Mouse (Mus musculus): ENCODE measurements around the gene Wdr19. TPM values are rescaled to one million over a fixed set of nuclear protein-coding genes. Genes with fewer than 3 reads are reported as not detected.
"Not testable (repeated sequence)": the region's sequence is repeated elsewhere in the genome, so short reads cannot be mapped to it uniquely, and the experiment has no call there.

Gene Wdr19
- polyA plus RNA-seq, 1 experiment from 2014 or later: 2.9 TPM

DNA sequence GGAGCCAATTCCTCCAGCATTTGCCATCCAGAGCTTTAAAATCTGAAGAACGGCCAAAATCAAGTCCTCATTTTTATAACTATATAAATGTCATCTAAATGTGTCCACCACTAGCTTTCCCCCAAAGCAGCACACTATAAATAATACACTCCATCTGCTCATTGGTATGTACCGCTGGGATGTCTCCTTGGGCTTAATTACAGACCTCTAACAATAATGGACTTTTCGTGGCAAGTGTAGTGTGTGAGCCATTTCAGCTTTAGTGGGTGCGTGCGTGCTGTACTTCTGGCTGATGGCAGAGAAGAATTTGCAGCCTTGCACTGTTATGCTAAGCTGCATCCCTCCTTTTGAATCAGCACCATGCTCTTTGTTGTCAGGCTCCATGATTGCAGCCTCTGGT is 7.9 kb upstream of the Wdr19 start:
- DNase-seq (ENCODE audit: low spot score): no peak

DNA sequence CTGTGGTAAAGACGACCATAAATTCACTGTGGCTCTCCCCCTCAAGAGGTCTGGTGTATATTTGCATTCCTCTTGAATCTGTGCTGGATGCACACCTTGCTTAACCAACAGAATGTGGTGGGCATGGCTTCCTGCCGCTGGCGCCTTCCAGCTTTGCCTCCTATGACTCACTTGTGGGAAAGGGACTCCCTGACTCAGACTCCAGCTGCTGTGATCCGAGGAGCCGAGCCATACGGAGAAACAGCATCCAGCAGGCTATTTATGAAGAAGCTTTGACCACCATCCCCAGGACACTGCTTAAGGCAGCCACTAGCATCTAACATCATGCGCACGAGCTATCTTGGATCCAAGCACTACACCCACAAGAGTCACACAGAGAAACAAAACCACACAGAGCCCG is 5.1 kb upstream of the Wdr19 start:
- no peak for DNase-seq (ENCODE audit: low spot score)

DNA sequence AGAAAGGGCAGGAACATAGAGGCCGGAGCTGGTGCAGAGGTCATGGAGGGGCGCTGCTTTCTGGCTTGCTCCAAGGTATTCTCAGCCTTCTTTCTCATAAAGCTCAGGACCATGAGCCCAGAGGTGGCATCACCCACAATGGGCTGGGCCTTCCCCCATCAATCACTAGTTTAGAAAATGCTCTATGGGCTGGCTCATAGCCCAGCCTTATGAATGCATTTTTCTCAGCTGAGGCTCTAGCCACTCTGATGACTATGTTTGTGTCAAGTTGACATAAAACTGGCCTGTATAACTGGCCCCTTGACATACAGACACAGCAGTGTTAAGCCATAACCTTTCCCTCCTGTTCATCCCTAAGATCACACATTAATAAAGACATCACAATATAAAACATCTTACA is 5.2 kb downstream of the Wdr19 start:
- DNase-seq (ENCODE audit: low spot score): no peak

DNA sequence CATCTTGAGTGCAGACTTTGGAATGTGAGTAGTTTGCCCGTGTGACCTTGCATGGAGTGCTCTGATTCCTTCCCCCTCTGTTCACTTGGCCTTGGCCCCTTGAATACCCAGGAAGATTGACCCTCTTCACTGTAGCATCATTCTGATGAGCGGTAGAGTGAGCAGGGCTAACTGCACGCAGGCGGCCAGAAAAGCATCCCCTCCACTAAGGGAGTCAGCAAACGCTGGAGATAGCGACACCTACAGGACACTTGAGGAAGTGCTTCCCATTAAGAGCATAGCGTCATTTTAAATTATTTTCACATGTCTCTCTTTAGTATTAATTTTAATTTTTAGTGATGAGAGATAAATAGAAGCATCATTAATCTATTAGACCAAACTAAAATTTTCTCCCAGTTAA is 13.8 kb downstream of the Wdr19 start:
- peak; percentile 35 for DNase-seq (ENCODE audit: low spot score)

DNA sequence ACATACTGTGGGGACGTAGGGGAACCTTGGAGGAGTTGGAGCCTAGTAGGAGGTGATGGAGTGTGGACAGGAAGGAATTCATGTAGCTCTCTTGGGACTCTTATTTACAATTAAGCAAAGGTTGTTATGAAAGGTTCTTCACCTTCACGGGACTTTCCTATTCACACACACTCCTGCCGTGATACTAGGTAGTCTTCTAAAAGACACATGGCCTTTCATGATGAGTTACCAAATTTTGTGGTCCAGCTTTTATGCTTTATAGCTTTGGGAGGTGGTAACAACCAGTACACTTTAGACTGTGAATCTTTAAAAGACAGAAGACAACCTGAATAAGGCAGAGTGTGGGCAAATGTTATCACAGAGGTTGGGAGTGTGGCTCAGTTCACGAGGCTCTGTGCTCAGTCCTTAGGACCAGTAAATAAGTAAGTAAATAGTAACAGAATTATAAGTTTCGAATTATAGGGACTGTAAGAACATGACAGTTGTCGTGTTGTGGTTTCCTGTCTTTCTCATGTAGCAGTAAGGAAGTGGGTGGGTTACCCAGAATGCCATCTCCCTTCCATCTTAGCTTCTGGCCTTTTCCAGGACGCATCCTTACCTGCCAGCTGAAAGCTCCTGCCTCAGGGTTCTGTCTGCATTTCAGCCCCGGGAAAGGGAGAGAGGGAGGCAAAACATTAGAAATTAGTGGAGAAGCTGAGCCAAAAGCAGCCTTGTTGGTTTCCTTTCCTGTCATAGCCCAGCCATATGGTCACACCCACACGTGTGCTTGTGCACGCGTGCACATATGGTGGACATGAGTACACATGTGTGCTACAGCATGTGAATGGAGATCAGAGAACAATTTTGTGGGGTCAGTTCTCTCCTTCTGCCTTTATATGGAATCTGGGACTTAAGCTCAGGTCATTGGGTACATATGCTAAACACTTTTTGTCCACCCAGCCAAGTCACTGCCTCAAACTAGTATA is 18.1 kb downstream of the Wdr19 start:
- DNase-seq (ENCODE audit: low spot score): peak; percentile 65

DNA sequence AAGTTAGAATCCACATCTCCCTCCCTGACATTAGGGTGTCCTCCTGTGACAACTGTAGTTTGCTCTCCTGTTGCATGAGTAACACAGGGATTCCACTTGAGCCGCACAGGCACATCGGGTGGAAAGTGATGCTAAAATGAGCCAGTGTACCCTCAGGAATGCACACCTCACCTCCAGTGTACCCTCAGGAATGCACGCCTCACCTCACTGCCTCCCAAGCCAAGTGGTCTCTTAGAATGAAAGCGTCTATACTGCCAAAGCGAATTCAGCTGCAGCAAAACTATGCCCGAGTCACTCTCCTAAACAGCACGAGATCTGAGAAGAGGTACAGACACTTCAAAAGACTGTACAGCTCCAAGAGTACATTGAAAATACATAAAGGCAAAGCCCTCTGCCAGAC is 21.5 kb downstream of the Wdr19 start:
- no peak for DNase-seq (ENCODE audit: low spot score)

DNA sequence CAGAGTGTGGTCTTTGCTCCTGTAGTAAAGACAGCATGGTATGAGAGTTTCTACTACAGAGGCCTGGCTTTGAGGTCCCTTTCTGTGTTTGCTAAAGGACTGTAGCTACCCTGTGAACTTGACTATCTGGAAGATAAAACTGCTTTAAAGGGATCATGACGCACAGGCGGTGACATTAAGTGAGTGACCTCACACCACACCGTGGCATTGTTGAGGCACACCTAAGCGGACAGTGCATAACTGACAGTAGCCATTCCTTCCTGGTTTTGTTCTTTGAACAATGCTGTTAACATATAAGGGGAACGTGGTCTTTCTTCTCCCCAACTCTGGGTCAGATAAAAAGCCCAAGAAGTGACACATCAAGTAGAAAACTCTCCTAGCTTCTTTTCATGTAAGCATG is 24.6 kb downstream of the Wdr19 start:
- DNase-seq (ENCODE audit: low spot score): no peak

DNA sequence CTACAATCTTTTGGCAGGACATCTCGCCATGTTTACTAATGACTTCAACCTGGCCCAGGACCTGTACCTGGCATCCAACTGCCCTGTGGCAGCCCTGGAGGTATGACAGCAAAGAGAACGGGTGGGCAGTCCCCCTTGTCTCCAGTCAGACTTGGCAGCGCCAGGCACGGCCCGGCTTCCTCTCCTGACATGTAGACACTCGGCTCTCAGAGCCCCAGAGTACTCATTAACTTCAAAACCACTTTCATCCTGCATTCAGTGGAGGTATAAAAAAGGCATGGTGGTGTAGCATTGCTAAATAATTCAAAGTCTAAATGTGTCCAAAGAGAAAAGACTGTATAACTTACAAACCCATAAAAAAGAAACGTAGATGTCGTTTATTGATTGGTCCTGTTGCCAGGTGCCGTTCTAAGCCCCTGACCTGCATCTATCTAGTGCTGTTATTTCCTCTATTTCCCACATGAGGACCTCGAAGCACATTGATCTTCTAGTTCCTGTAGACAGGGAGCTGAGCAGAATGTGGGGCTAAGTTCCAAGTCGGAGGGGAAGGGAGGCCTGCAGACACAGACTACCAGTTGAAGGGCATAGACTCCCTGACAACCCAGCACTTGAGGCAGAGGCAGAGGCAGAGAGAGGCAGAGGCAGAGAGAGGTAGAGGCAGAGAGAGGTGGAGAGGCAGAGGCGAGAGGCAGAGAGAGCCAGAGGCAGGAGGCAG is 31.9 kb downstream of the Wdr19 start:
- DNase-seq (ENCODE audit: low spot score): no peak

DNA sequence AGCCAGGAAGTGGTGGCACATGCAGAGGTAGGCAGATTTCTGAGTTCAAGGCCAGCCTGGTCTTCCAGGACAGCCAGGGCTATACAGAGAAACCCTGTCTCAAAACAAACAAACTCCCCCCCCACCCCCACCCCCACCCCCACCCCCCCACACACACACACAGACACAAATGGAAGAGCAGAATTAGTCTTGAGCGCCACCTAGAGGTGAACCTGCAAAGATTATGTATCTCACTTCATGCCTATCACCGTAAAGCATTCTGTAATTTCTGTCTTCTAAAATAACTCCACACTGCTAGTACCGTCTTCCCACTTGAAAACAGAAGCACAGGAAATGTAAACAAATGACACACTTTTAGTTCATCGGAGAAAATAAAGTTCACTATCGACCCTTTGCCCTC is 43.2 kb downstream of the Wdr19 start:
- DNase-seq (ENCODE audit: low spot score): peak; percentile 59

DNA sequence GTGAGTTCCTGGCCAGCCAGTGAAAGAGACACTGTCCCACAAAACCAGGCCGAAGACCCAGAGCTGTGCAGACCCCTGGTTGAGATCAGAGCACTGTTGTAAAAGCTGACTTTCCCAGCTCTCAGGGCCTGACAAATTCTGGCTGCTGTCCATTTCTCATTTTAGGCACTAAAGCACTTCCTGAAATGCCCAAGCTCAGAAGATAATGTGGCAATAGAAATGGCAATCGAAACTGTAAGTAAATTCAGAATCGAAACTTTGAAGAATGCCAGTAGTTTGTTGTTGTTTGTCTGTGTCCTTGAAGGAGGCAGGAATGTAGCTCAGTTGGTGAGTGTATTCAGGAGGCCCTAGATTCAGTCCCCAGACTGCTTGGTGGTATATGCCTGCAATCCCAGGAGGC is 47.8 kb downstream of the Wdr19 start:
- no peak for DNase-seq (ENCODE audit: low spot score)

DNA sequence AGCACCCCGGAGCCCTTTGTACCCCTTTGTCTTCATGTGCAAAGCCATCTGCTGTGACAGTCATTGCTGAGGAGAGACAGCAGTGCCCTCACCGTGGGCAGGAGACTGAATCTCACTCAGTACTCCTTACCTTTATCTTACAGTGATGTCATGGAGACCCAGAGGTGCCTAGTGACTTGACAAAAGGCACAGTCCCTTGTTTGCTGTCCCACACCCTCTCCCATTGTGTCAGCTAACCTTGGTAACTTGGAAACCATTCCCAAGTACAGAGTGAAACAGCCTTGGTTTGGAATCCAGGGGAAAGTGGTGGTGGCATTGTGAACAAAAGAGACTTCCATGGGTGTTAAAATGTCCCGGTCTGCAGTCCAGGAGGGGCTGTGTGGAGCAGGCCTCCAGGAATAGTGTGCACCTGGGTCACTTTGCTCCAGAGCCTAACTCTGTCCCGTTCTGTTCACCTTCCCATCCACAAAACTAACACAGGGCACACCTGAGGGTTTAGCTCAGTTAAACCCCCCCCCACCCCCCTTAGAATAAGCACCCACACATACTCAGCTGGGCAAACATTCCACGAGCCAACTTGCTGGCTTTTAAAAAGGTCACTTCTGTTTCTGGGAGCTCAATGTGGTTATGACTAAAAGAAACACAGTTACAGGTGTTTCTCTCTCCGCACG is 50.8 kb downstream of the Wdr19 start:
- no peak for DNase-seq (ENCODE audit: low spot score)

DNA sequence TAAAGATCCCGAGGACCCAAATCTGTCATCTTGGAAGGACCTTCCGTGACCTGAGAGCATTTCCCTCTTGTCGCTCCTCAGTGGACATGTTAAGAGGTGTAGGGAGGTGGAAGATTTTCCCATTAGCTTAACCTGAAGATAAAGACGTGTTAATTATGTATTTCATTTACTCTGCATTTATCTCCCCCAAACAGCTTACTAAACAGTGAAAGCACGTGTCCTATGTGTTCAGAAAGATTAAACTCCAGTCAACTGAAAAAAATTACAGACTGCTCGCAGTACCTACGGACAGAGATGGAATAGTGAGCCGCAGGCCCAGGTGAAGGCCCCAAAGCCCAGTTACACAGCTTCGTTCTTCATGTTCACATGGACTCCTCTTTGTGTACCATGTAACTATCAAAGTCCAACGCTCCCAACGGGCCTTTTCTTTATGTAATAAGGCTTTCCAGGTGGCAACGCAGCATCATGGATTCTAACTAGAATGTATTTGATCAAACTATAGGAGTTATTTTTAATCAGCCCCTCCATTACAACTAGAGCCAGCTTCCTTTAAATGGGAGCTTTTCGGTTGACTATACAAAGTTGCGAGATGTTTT is 58.5 kb downstream of the Wdr19 start:
- DNase-seq (ENCODE audit: low spot score): no peak

DNA sequence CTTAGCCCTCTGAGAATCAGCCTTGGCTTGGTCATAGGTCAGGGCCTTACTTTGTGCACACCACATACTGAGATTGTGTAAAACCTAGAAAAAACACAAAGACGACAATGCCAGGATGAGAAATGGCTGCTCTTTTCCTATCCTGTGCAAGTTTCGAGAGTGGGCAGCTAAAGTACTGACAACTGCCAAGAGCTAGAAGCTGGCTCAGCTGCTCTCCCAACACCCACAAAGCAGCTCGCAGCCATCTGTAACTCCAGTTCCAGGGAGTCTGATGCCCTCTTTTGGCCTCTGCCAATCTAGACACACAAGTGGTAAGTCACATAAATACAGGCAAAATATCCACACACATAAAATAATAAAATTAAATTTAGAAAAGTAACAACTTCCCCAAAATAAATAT is 74.5 kb downstream of the Wdr19 start:
- DNase-seq (ENCODE audit: low spot score): no peak

DNA sequence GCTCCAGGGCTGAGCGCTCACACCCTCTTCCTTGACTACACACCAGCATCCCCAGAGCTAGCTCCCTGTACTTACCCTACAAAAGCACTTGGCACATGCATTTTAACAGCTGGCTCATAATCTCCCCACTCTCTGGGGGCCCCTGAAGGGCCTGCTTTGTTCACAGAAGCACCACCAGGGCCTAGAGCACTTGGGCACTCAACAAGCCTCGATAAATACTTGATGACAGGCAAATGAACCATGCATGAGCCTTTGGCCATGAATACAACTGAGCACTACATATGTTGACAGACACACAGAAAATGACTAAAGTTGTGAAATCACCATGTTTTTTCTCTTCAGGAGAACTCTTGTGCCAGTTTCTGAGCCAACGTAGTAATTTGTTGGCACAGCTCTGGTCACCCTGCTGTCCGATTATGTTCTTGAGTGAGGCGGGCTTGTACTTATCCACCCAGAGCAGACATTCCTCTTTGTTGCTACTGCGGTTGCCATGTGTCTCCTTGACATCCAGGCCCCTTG is 79.7 kb downstream of the Wdr19 start:
- no peak for DNase-seq (ENCODE audit: low spot score)

DNA sequence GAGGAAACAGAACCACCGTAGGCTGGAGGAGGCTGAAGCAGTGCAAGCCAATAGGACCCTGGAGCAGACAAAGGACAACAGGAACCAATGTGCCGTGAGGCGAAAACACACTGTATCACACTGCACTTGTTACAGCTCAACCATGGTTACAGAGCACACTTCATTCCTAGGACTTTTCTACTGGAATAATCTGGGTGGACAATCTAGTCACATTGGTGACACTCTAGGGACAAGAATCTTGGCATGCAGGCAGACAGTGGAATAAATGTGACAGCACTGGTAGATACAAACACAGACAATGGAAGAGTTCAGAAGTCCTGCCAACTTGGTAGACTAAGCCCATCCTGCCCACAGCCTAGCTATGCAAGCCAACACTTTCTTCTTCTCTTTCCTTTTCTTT is 81.7 kb downstream of the Wdr19 start:
- no peak for DNase-seq (ENCODE audit: low spot score)

DNA sequence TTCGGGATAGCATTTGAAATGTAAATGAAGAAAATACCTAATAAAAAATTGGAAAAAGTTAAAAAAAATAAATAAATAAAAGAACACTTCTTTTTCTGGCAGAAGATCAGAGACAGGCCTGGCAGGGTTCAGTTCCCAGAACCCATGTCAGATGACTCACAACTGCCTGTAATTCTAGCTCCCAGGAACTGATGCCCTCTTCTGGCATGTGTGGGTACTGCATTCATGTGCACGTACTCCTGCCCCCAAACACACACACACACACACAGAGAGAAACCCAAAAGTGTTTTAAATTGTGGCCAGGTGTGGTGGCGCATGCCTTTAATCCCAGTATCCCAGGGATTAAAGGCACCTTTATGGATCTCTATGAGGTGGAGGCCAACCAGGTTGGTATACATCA is 84.7 kb downstream of the Wdr19 start:
- peak; percentile 41 for DNase-seq (ENCODE audit: low spot score)

DNA sequence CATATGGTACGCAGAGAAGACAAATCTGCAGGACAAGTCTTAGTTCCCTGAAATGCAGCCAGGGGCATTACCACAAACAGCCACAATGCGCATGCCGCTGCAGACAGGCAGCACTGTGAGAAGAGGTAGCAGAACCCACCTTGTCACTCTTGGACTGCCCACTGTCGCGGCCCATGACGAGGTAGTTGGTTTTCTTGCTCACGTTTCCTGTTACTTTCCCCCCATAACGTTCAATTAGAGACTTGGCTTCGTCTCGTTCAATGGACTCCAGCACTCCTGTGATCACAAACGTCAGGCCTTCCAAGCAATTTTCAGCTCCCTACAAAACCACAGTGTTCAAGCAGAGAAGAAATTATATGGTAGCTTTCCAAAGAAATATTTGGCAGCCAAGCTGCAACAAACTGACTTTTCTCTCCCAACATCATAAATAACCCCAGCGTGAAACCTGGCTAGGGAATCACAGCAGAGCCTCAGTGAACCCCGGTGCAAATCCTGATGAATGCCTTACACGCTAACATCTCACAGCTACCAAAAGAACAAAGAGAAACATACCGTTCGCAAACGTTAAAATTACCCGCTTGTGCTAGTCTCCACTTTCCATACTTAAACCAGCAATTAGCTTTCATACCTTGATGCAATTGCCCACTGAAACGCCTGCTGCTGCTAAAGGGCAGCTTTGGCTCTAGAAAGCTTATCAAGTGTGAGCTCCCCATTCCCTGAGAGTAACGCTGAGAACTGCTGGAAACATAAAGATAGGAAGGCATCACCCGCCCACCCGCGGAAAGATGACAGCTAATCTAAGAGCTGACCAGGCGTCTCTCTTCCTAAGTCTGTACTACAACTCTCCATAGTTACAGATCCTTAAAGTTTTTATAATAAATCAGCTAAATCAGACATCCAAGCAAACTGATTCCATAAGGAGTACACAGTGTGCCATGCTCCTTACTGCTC is 88.5 kb downstream of the Wdr19 start:
- DNase-seq (ENCODE audit: low spot score): no peak

DNA sequence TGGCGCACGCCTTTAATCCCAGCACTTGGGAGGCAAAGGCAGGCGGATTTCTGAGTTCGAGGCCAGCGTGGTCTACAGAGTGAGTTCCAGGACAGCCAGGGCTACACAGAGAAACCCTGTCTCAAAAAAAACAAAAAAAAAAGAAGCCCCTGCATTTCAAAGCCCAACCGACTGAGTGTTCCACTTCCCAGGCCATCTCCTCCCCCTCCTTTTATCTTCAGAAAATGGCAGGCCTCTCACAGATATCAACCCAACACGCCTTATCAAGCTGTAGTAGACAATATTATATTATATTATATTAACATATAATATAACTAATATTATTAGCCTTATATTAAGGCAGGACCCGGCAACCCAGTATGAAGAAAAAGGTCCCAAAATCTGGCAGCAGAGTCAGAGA is 89.5 kb downstream of the Wdr19 start:
- not testable (repeated sequence) for DNase-seq (ENCODE audit: low spot score)

DNA sequence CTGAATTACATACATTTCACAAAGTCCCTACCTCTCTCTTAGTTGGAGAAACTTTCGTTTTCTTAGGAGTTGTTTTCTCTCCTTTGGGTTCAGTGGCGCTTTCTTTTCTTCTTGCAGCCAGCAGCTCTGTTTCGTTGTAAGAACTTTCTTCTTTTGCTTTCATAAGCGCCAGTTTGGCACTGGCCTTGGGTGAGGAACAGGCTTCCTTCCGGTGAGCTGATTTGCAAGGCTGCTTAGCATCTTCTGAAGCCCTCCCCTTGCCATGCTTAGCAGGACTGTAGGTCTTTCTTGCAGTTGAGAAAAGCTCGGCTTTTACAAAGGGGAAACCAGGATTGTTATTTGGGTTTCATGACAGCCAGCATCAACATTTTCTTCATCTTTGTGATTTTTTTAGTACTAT is 94.1 kb downstream of the Wdr19 start:
- no peak for DNase-seq (ENCODE audit: low spot score)

DNA sequence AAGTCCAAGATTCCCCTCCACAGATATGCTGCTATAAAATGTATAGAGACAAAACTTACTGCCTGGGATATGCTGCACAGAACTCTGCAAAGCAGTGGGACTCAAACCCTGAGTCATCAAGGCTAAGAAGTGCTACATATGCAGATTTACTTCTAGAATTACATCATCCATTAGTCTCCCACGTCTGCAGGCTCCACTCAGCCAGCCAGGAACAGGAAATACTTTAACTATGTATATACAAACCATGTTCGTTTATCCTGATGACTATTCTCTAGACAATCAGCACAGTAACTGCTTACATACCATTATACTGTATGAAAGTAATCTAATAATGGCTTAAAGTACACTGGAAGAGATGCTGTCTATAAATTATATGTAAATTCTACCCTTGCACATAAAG is 94.8 kb downstream of the Wdr19 start:
- DNase-seq (ENCODE audit: low spot score): no peak
